Comparison of ENCODE assay signal across 31 mouse cellular contexts in genomic region chr17:56876981-56877380, GRCm38 (mm10). TPM values are rescaled to one million over a fixed set of nuclear protein-coding genes. Genes with fewer than 3 reads are reported as not detected.
A peak's percentile ranks its signal among the peaks of the same experiment; 100 is the strongest.
DNase-seq lines count a peak whose midpoint lies in the region; ATAC-seq and TF ChIP-seq lines count a peak whose summit lies in the region.
"Had no signal": no experiment of that assay in that cellular context is flagged by ENCODE, and none has a peak within 500 bp of the region (broad histone marks: within the 10 kb centered on the region; RNA-seq: fewer than 3 reads in every experiment).

No protein-coding gene starts in this region.

- 54% methylated on average over 8 of the region's 8 CpGs for WGBS in kidney, embryonic 15.5 days
- WGBS in cerebellum, adult 2 months, result 72% methylated on average over 8 of the region's 8 CpGs

- no peaks in the 10 kb centered on the region for H3K36me3 ChIP-seq in testis, adult 2 months (ENCODE audit: control insufficient read depth, insufficient read depth, low read length)
- no peaks in the 10 kb centered on the region for H3K36me3 ChIP-seq in kidney, embryonic 15.5 days
- H3K36me3 ChIP-seq: embryonic facial prominence, embryonic 13.5 days; embryonic facial prominence, embryonic 15.5 days; forebrain, embryonic 10.5 days; forebrain, embryonic 12.5 days; G1E had no signal

- ATAC-seq in kidney, embryonic 15.5 days (replicated peaks; ENCODE audit: low FRiP score), result no peak
- ATAC-seq: activated CD4-positive, CD25-positive, alpha-beta regulatory T cell, adult 4 months; CD4-positive, CD25-positive, alpha-beta regulatory T cell, adult 4 months; forebrain, embryonic 14.5 days; forebrain, embryonic 16.5 days; Patski had no signal

- no peaks in the 10 kb centered on the region for H3K9me3 ChIP-seq in kidney, embryonic 15.5 days (replicated peaks)
- H3K9me3 ChIP-seq: embryonic facial prominence, embryonic 13.5 days; embryonic facial prominence, embryonic 15.5 days; forebrain, embryonic 10.5 days; forebrain, embryonic 12.5 days; G1E had no signal

- no peak for DNase-seq in testis, postnatal 14 days (ENCODE audit: low spot score)
- DNase-seq in ES-CJ7 (ENCODE audit: low read depth, low spot score) (peak; percentile 80), R1 (ENCODE audit: low read depth, low spot score) (peak; percentile 86), adipocyte (ENCODE audit: low spot score) (no peak)
- DNase-seq in yolk sac, embryonic 10.5 days (ENCODE audit: low spot score), result peak; percentile 23
- no peak for DNase-seq in cerebellum, adult 2 months
- DNase-seq: adrenal gland, adult 2 months; adrenal gland, postnatal 10 days; adrenal gland, postnatal 25 days; B cell, adult 2 months; cerebellum, adult 11 months; cerebellum, adult 18-20 months; cerebellum, adult 9-10 months; cerebellum, postnatal 10 days; cerebellum, postnatal 36 days; embryo, embryonic 11 days had no signal

- no peak overlapping the region for H3K27ac ChIP-seq in testis, adult 2 months (ENCODE audit: control insufficient read depth, insufficient read depth, low read depth, low read length)
- no peak overlapping the region for H3K27ac ChIP-seq in kidney, embryonic 15.5 days
- H3K27ac ChIP-seq in cerebellum, adult 2 months (ENCODE audit: insufficient read depth, low read length), result no peak overlapping the region
- H3K27ac ChIP-seq: embryonic facial prominence, embryonic 13.5 days; embryonic facial prominence, embryonic 15.5 days; forebrain, embryonic 10.5 days; forebrain, embryonic 12.5 days had no signal

- H3K27me3 ChIP-seq in testis, adult 2 months (ENCODE audit: control insufficient read depth, insufficient read depth, low read length), result no peaks in the 10 kb centered on the region
- no peaks in the 10 kb centered on the region for H3K27me3 ChIP-seq in kidney, embryonic 15.5 days
- no peaks in the 10 kb centered on the region for H3K27me3 ChIP-seq in cerebellum, adult 2 months (ENCODE audit: control insufficient read depth, insufficient read depth, low read length)
- H3K27me3 ChIP-seq: embryonic facial prominence, embryonic 13.5 days; embryonic facial prominence, embryonic 15.5 days; forebrain, embryonic 12.5 days; Patski had no signal

- no peak overlapping the region for H3K9ac ChIP-seq in kidney, embryonic 15.5 days
- H3K9ac ChIP-seq: embryonic facial prominence, embryonic 13.5 days; embryonic facial prominence, embryonic 15.5 days; forebrain, embryonic 12.5 days had no signal

- TF ChIP-seq POLR2A in testis, adult 2 months (IDR thresholded peaks at IDR 0.05; ENCODE audit: control insufficient read depth, low read depth, low read length), result no peak
- no peak for TF ChIP-seq POLR2A in cerebellum, adult 2 months (IDR thresholded peaks at IDR 0.05; ENCODE audit: borderline replicate concordance, insufficient read depth, low read length)

- no peak overlapping the region for H3K4me2 ChIP-seq in kidney, embryonic 15.5 days
- H3K4me2 ChIP-seq: embryonic facial prominence, embryonic 13.5 days; embryonic facial prominence, embryonic 15.5 days; forebrain, embryonic 12.5 days had no signal

- peak overlapping the region; percentile 85 for H3K4me3 ChIP-seq in testis, adult 2 months (ENCODE audit: control insufficient read depth, low read depth, low read length)
- no peak overlapping the region for H3K4me3 ChIP-seq in kidney, embryonic 15.5 days (replicated peaks)
- no peak overlapping the region for H3K4me3 ChIP-seq in cerebellum, adult 2 months (replicated peaks; ENCODE audit: insufficient read depth, low read depth, low read length)
- H3K4me3 ChIP-seq: embryonic facial prominence, embryonic 13.5 days; embryonic facial prominence, embryonic 15.5 days; erythroblast, embryonic 14.5 days; forebrain, embryonic 10.5 days; forebrain, embryonic 12.5 days had no signal

- no peak for TF ChIP-seq CTCF in testis, adult 2 months (IDR thresholded peaks at IDR 0.05; ENCODE audit: control insufficient read depth, insufficient read depth, insufficient replicate concordance, low read depth, low read length)
- no peak for TF ChIP-seq CTCF in cerebellum, adult 2 months (IDR thresholded peaks at IDR 0.05; ENCODE audit: borderline replicate concordance, insufficient read depth, low read depth, low read length)

- H3K4me1 ChIP-seq in testis, adult 2 months (ENCODE audit: control insufficient read depth, insufficient read depth, low read length), result peaks cover 8% of the 10 kb centered on the region
- H3K4me1 ChIP-seq in kidney, embryonic 15.5 days, result no peaks in the 10 kb centered on the region
- H3K4me1 ChIP-seq in cerebellum, adult 2 months (ENCODE audit: control insufficient read depth, insufficient read depth, low read length), result no peaks in the 10 kb centered on the region
- H3K4me1 ChIP-seq: embryonic facial prominence, embryonic 13.5 days; embryonic facial prominence, embryonic 15.5 days; forebrain, embryonic 10.5 days; forebrain, embryonic 12.5 days had no signal

RNA-seq across cellular contexts. Expression of gene 1700061G19Rik, which starts 1.7 kb away (rescaled TPM):
- polyA plus RNA-seq in testis, adult 2 months (2012; rRNA removed), result 157 and 164 TPM in 2 replicates
- polyA plus RNA-seq in kidney, embryonic 15.5 days (2015; fragmentation: Nextera tagmentation; extraction: Ambion mirVana), result 0.27 and 0.30 TPM in 2 replicates
- polyA plus RNA-seq in cerebellum, adult 2 months (2012; rRNA removed), result 0.03 TPM in 1 of 2 replicates, not detected in the other
- polyA plus RNA-seq: erythroblast, embryonic 14.5 days; G1E; Patski had no signal

RNA-seq across cellular contexts. Expression of gene Acsbg2, which starts 2.7 kb away (rescaled TPM):
- 166 TPM in 2 replicates for polyA plus RNA-seq in testis, adult 2 months (2012; rRNA removed)
- not detected in 2 replicates for polyA plus RNA-seq in kidney, embryonic 15.5 days (2015; fragmentation: Nextera tagmentation; extraction: Ambion mirVana)
- polyA plus RNA-seq in cerebellum, adult 2 months (2012; rRNA removed), result 0.03 TPM in 2 replicates
- polyA plus RNA-seq: brain, embryonic 14.5 days; embryonic facial prominence, embryonic 11.5 days; embryonic facial prominence, embryonic 13.5 days; erythroblast, embryonic 14.5 days; forebrain, embryonic 10.5 days; forebrain, embryonic 12.5 days; forebrain, embryonic 14.5 days; forebrain, embryonic 16.5 days; G1E; Patski had no signal

RNA-seq across cellular contexts. Expression of gene Rfx2, which starts 46.2 kb away (rescaled TPM):
- 312 and 332 TPM in 2 replicates for polyA plus RNA-seq in testis, adult 2 months (2012; rRNA removed)
- 3.7 and 4.1 TPM in 2 replicates for polyA plus RNA-seq in kidney, embryonic 15.5 days (2015; fragmentation: Nextera tagmentation; extraction: Ambion mirVana)
- polyA plus RNA-seq in cerebellum, adult 2 months (2012; rRNA removed), result 3.1 and 3.6 TPM in 2 replicates

RNA-seq across cellular contexts. Expression of gene Mllt1, which starts 58.2 kb away (rescaled TPM):
- 60.6 and 73.5 TPM in 2 replicates for polyA plus RNA-seq in testis, adult 2 months (2012; rRNA removed)
- 54.6 and 57.8 TPM in 2 replicates for polyA plus RNA-seq in kidney, embryonic 15.5 days (2015; fragmentation: Nextera tagmentation; extraction: Ambion mirVana)
- polyA plus RNA-seq in cerebellum, adult 2 months (2012; rRNA removed), result 45.7 and 47.9 TPM in 2 replicates

Comparison
In these comparisons a context has a peak if more than half of its experiments do, and no peak if none do; other contexts are left out.
1. DNase-seq: peak in ES-CJ7 (single experiment), R1 (single experiment) and yolk sac, embryonic 10.5 days (single experiment); none in testis, postnatal 14 days (single experiment), adipocyte (single experiment) and cerebellum, adult 2 months (0 of 2).
2. RNA of gene 1700061G19Rik, which starts 1.7 kb away (polyA plus RNA-seq): 157 to 164 TPM in testis, adult 2 months; 0.27 to 0.30 TPM in kidney, embryonic 15.5 days and 0.03 TPM in cerebellum, adult 2 months; every median in the first group is over 100 times any median in the second.
3. RNA of gene Acsbg2, which starts 2.7 kb away (polyA plus RNA-seq): 166 TPM in testis, adult 2 months; 0.03 TPM in cerebellum, adult 2 months and not detected in kidney, embryonic 15.5 days; every median in the first group is over 100 times any median in the second.
4. RNA of gene Rfx2, which starts 46.2 kb away (polyA plus RNA-seq): 312 to 332 TPM in testis, adult 2 months; 3.7 to 4.1 TPM in kidney, embryonic 15.5 days and 3.1 to 3.6 TPM in cerebellum, adult 2 months; every median in the first group is over 10 times any median in the second.